In the genomic region with DNA sequence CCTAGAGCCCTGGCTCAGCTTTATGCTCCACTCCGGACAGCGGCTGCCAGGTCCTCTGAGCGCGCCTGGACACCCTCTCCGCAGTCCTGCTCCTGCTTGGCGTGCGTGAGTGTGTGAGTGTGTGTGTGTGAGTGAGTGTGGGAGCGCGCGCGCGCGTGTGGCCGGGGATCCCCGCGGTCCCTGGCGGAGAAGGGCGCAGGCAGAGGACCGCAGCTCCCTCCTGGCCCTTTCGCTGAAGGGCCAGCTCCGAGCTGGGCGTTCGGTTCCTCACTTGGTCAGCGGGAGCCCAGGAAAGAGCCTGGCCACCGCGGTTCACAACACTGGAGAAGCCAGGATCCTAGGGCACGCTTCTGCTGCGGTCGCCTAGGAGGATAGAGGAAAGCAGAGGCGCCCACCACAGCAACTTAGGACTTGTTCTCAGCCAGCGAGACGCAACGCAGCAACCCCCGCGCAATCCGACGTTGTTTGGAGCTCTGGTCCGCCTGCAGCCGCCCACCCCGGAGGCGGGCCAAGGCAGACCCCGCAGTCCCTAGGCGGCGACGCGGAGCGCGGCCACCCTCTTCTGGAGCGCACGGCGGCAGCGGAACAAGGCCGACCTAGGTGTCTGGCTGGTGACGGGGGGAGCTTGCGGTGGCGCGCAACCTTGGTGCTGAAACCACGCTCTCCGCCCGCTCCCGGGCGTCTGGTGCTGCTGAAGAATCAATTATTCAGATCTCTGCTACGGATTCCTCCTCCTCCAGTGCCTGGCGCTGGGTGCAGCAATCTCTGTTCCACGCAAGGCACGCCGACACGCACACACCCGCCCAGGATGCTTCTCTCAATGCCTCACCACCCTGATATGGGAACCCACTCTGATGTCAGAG, we compare ENCODE assay signal across 9 mouse cellular contexts. TPM values are rescaled to one million over a fixed set of nuclear protein-coding genes. Genes with fewer than 3 reads are reported as not detected.
DNase-seq lines count a peak whose midpoint lies in the region.
"Had no signal": no experiment of that assay in that cellular context is flagged by ENCODE, and none has a peak within 500 bp of the region (broad histone marks: within the 10 kb centered on the region; RNA-seq: fewer than 3 reads in every experiment).

TSS of gene Grin2a (minus strand) at position 610 of the 863 bp plus-strand sequence.

- peak; percentile 3 for DNase-seq in kidney, postnatal 14 days
- DNase-seq in kidney, adult 11 months = no peak
- DNase-seq in cerebellum, adult 8-10 months = peak; percentile 81
- DNase-seq in frontal cortex, postnatal 10 days (ENCODE audit: low spot score in 2 of 2) = peak; percentile 49 to 67
- DNase-seq in left cerebral cortex, postnatal 25 days (ENCODE audit: low spot score in 2 of 2) = peak; percentile 76 to 92
- peak; percentile 86 for DNase-seq in right cerebral cortex, adult 18-20 months
- DNase-seq in ovary, postnatal 36 days (ENCODE audit: low spot score) = no peak
- no peak for DNase-seq in thymus, postnatal 25 days

- intact Hi-C loops in left cerebral cortex, postnatal 25 days (cut with DNase I) = loop anchor here (1.0 to 10.0 kb wide), 7 partner anchors 38 to 1113 kb away; no protein-coding TSS in a partner anchor

RNA-seq across cellular contexts. Expression of gene Grin2a, which starts in this region (rescaled TPM):
- total RNA-seq in left cerebral cortex, postnatal 25 days (2021) = 100 to 1,000 TPM; 250 to 257 TPM
- total RNA-seq: liver, adult 2 months had no signal

Comparison
In these comparisons a context has a peak if more than half of its experiments do, and no peak if none do; other contexts are left out.
1. DNase-seq: peak in kidney, postnatal 14 days (single experiment), cerebellum, adult 8-10 months (single experiment), frontal cortex, postnatal 10 days (2 of 2), left cerebral cortex, postnatal 25 days (2 of 2) and right cerebral cortex, adult 18-20 months (single experiment); none in kidney, adult 11 months (single experiment), ovary, postnatal 36 days (single experiment) and thymus, postnatal 25 days (single experiment).